In genomic region chr10:86064937-86065336, GRCm38 (mm10) we compare ENCODE assay signal across 7 mouse cellular contexts. TPM values are rescaled to one million over a fixed set of nuclear protein-coding genes. Genes with fewer than 3 reads are reported as not detected.
A peak's percentile ranks its signal among the peaks of the same experiment; 100 is the strongest.
DNase-seq lines count a peak whose midpoint lies in the region; ATAC-seq lines count a peak whose summit lies in the region.

No protein-coding gene starts in this region.

- no peaks in the 10 kb centered on the region for H3K9me3 ChIP-seq in intestine, embryonic 15.5 days

- no peak overlapping the region for H3K27ac ChIP-seq in intestine, embryonic 15.5 days

- no peaks in the 10 kb centered on the region for H3K27me3 ChIP-seq in intestine, embryonic 15.5 days (replicated peaks)

- H3K36me3 ChIP-seq in intestine, embryonic 15.5 days: no peaks in the 10 kb centered on the region

- H3K4me2 ChIP-seq in intestine, embryonic 15.5 days (replicated peaks): no peak overlapping the region

- 2% methylated on average over 4 of the region's 4 CpGs for WGBS in intestine, embryonic 15.5 days

- peaks cover 4% of the 10 kb centered on the region; the same call in 1 of the 2 replicates for H3K4me1 ChIP-seq in intestine, embryonic 15.5 days (replicated peaks)

- no peak overlapping the region for H3K4me3 ChIP-seq in intestine, embryonic 15.5 days (replicated peaks)

- DNase-seq in adrenal gland, postnatal 14 days: peak; percentile 86
- DNase-seq in embryo, embryonic 9.5 days (ENCODE audit: extremely low spot score): peak; percentile 81
- DNase-seq in gastrocnemius, postnatal 36 days: peak; percentile 56 to 79
- DNase-seq in left cerebral cortex, postnatal 10 days (ENCODE audit: extremely low spot score in 1 of 2, low spot score in 2 of 2): peak; percentile 71 to 82
- peak; percentile 57 for DNase-seq in right cerebral cortex, postnatal 25 days

- intact Hi-C loops in gastrocnemius, postnatal 36 days (cut with DNase I): loop anchor here (2.0 to 5.0 kb wide), 3 partner anchors 117 to 388 kb away; no protein-coding TSS in a partner anchor
- intact Hi-C loops in left cerebral cortex, postnatal 10 days (cut with DNase I): loop anchor here (1.0 to 2.0 kb wide), 3 partner anchors 231 to 398 kb away; no protein-coding TSS in a partner anchor

- peak; percentile 87 for ATAC-seq in intestine, embryonic 15.5 days
- peak; percentile 85 for ATAC-seq in megakaryocyte progenitor cell, adult 5-6 weeks (replicated peaks; ENCODE audit: poor library complexity)

- H3K9ac ChIP-seq in intestine, embryonic 15.5 days: no peak overlapping the region

RNA-seq across cellular contexts. Expression of gene Fbxo7, which starts 43.2 kb away (rescaled TPM):
- total RNA-seq in adrenal gland, postnatal 14 days (2021): 21.9 and 25.5 TPM in 2 replicates
- total RNA-seq in gastrocnemius, postnatal 36 days (2021): 1 to 10 TPM; 7.9 to 9.4 TPM
- 29.5 and 30.0 TPM in 2 replicates for polyA plus RNA-seq in intestine, embryonic 15.5 days (2015; fragmentation: Nextera tagmentation; extraction: Ambion mirVana)
- total RNA-seq in left cerebral cortex, postnatal 10 days (2021): 10 to 100 TPM; 17.7 to 23.8 TPM
- 30.2 and 36.0 TPM in 2 replicates for total RNA-seq in megakaryocyte progenitor cell, adult 5-6 weeks (2015)
- 14.5 and 31.5 TPM in 2 replicates for total RNA-seq in megakaryocyte progenitor cell, adult 5-6 weeks (2017)

RNA-seq across cellular contexts. Expression of gene Bpifc, which starts 53.2 kb away (rescaled TPM):
- total RNA-seq in adrenal gland, postnatal 14 days (2021): 0.41 and 0.56 TPM in 2 replicates
- total RNA-seq in gastrocnemius, postnatal 36 days (2021): not detected
- polyA plus RNA-seq in intestine, embryonic 15.5 days (2015; fragmentation: Nextera tagmentation; extraction: Ambion mirVana): 0.11 TPM in 2 replicates
- not detected for total RNA-seq in left cerebral cortex, postnatal 10 days (2021)
- total RNA-seq in megakaryocyte progenitor cell, adult 5-6 weeks (2015): 3.5 and 4.0 TPM in 2 replicates
- total RNA-seq in megakaryocyte progenitor cell, adult 5-6 weeks (2017): 1.2 and 2.1 TPM in 2 replicates
